Mouse (Mus musculus): ENCODE measurements around the gene Gm21616.
"Not testable (repeated sequence)": the region's sequence is repeated elsewhere in the genome, so short reads cannot be mapped to it uniquely, and the experiment has no call there.

Gm21616 gene

GRCm38 (mm10) chrX:125435242-125435641 lies at the start of gene Gm21616:
Gene Gm21616 (plus strand): TSS chrX:125435542.
- not testable (repeated sequence) for DNase-seq (ENCODE audit: low read depth, low spot score)

Data from skeletal muscle tissue, adult 2 months (tissue).